Mouse (Mus musculus): Measurements from ENCODE around the gene Nol3. TPM values are rescaled to one million over a fixed set of nuclear protein-coding genes. Genes with fewer than 3 reads are reported as not detected.
A peak's percentile ranks its signal among the peaks of the same experiment; 100 is the strongest.
"Not testable (repeated sequence)": the region's sequence is repeated elsewhere in the genome, so short reads cannot be mapped to it uniquely, and the experiment has no call there.

Gene Nol3
- polyA plus RNA-seq, 1 experiment = 10.4 TPM

DNA sequence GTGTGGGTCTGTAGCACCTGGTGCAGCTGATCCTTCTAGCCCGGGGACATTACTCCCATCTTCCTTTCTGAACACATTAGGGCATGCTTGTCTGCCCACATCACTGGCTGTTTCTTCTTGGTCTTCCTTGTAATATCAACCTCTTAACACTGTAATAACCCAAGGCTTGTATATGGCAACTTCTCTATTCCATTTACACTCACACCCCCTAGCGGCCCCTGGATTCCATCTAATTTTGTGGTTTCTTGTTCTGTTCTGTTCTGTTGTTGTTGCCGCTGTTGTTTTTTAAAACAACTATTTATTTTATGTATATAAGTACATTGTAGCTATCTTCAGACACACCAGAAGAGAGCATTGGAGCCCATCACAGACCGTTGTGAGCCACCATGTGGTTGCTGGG is 11.0 kb downstream of the Nol3 start:
- Histone ChIP-seq H3K4me3 (replicated peaks; ENCODE audit: insufficient read depth, low read depth, low read length) (no peak overlapping the region), H3K27me3 (ENCODE audit: control insufficient read depth, insufficient read depth, low read length) (no peaks in the 10 kb centered on the region), H3K27ac (ENCODE audit: insufficient read depth, low read length) (no peak overlapping the region), H3K4me1 (ENCODE audit: control insufficient read depth, insufficient read depth, low read length) (peaks cover 11% of the 10 kb centered on the region)
- 81% methylated on average over 4 of the region's 4 CpGs for WGBS
- TF ChIP-seq POLR2A (IDR thresholded peaks at IDR 0.05; ENCODE audit: borderline replicate concordance, insufficient read depth, low read length) (no peak), CTCF (IDR thresholded peaks at IDR 0.05; ENCODE audit: borderline replicate concordance, insufficient read depth, low read depth, low read length) (no peak)
- no peak for DNase-seq

DNA sequence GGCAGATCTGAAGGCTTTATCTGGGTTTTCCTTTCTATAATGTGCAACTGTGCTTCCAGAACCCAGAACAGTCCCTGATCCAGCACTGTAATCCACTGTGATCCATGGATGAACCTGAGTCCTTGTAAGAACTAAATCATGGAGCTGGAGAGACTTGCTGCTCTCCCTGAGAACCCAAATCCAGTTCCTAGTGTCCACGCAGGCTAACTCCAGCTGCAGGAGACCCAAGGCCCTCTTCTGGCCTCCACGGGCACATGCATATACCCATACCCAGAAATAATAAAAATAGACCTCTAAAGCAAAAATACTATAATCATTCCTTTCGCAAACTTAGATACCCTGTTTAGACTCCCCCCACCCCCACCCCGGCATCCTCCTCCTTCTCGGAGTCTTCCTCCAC is 12.3 kb downstream of the Nol3 start:
- WGBS = 73% methylated on average over 5 of the region's 5 CpGs
- no peak for TF ChIP-seq CTCF (IDR thresholded peaks at IDR 0.05; ENCODE audit: borderline replicate concordance, insufficient read depth, low read depth, low read length)
- no peak for TF ChIP-seq POLR2A (IDR thresholded peaks at IDR 0.05; ENCODE audit: borderline replicate concordance, insufficient read depth, low read length)
- Histone ChIP-seq H3K4me1 (ENCODE audit: control insufficient read depth, insufficient read depth, low read length) (peaks cover 17% of the 10 kb centered on the region), H3K27me3 (ENCODE audit: control insufficient read depth, insufficient read depth, low read length) (no peaks in the 10 kb centered on the region), H3K4me3 (replicated peaks; ENCODE audit: insufficient read depth, low read depth, low read length) (no peak overlapping the region), H3K27ac (ENCODE audit: insufficient read depth, low read length) (no peak overlapping the region)
- DNase-seq = no peak

DNA sequence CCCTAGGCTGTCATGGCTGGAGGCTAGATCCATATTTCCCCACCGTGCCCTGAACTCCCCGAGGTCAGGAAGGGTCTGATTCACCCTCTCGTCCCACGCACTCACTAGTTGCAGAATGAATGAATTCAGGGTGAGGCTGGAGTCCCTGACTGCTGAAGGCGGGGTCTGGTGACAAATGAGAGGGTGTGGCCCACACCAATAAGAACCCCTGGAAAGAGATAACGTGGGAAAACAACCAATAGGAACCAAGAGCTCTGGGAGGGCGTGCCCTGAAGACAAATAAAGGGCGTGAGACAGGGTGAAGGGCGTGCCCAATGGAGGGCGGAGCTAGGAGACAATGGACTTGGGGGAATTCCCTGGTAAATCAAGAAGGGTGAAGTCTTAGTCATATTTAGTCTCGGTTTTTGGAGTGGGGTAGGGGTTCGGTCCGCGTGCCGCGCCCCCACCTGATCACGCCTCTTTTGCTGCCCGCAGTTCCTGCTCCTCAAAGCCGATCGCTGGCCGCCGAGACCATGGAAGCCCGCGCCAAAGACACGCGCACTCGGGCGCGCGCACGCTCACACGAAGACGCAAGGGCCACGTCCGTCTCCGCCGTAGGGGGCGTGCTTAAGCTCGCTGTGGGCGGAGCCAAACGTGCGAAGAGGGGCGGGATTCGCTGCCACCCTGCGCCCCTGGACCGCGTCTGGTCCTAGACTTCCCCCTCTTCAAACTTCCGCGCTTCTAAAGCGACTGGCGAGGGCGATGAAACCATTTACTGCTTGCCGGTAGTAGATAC is 13.2 kb downstream of the Nol3 start:
- Histone ChIP-seq H3K4me3 (replicated peaks; ENCODE audit: insufficient read depth, low read depth, low read length) (peak overlapping the region; percentile 69), H3K27ac (ENCODE audit: insufficient read depth, low read length) (peak overlapping the region; percentile 55), H3K4me1 (ENCODE audit: control insufficient read depth, insufficient read depth, low read length) (peaks cover 23% of the 10 kb centered on the region), H3K27me3 (ENCODE audit: control insufficient read depth, insufficient read depth, low read length) (no peaks in the 10 kb centered on the region)
- no peak for TF ChIP-seq CTCF (IDR thresholded peaks at IDR 0.05; ENCODE audit: borderline replicate concordance, insufficient read depth, low read depth, low read length)
- TF ChIP-seq POLR2A (IDR thresholded peaks at IDR 0.05; ENCODE audit: borderline replicate concordance, insufficient read depth, low read length) = peak; percentile 71
- peak; percentile 94 to 97 for DNase-seq
- WGBS = under 1% methylated on average over 53 of the region's 53 CpGs

DNA sequence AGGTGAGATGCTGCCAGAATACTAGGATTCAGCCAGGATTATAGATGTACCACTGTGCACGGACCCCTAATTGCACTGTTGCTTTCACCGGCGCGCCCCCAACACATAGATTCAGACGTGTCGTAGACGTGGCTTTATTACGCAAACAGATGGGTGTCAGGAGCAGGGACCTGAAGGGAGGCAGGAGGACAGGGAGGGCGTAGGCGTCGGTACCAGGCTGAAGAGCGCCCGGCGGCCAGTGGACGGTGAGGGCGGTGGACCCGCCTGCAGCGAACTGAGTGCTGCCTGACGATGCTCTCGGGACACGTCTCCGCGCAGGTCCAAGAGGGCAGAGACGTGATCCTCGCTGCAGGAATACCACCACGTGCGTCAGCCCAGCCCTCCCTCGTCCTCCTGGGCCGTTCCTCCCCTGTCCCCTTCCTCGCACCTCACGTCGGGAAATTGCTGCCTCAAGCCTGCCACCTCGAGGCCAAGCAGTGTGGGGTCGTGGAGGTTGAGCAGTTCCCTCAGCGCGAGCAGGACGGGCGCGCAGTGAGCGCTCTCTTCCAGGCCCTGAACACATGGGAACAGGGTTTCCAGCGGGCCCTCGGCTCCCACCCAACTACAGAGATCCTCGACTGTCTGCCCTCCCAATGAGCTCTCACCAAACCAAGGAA is 14.0 kb downstream of the Nol3 start, which contains the start of gene 4931428F04Rik:
Gene 4931428F04Rik, minus strand, starts transcription at position 60 of the 656 bp plus-strand sequence.
- no peaks in the 10 kb centered on the region for H3K27me3 ChIP-seq (ENCODE audit: control insufficient read depth, insufficient read depth, low read length)
- 1% methylated on average over 43 of the region's 43 CpGs for WGBS
- H3K4me1 ChIP-seq (ENCODE audit: control insufficient read depth, insufficient read depth, low read length) = peaks cover 24% of the 10 kb centered on the region
- peak within 1 kb of the TSS; percentile 69 for H3K4me3 ChIP-seq (replicated peaks; ENCODE audit: insufficient read depth, low read depth, low read length)
- peak; percentile 60; the same call in 1 of the 2 replicates for TF ChIP-seq CTCF (IDR thresholded peaks at IDR 0.05; ENCODE audit: borderline replicate concordance, insufficient read depth, low read depth, low read length)
- TF ChIP-seq POLR2A (IDR thresholded peaks at IDR 0.05; ENCODE audit: borderline replicate concordance, insufficient read depth, low read length) = no peak
- DNase-seq = peak; percentile 73 to 76
- peak within 1 kb of the TSS; percentile 55 for H3K27ac ChIP-seq (ENCODE audit: insufficient read depth, low read length)

DNA sequence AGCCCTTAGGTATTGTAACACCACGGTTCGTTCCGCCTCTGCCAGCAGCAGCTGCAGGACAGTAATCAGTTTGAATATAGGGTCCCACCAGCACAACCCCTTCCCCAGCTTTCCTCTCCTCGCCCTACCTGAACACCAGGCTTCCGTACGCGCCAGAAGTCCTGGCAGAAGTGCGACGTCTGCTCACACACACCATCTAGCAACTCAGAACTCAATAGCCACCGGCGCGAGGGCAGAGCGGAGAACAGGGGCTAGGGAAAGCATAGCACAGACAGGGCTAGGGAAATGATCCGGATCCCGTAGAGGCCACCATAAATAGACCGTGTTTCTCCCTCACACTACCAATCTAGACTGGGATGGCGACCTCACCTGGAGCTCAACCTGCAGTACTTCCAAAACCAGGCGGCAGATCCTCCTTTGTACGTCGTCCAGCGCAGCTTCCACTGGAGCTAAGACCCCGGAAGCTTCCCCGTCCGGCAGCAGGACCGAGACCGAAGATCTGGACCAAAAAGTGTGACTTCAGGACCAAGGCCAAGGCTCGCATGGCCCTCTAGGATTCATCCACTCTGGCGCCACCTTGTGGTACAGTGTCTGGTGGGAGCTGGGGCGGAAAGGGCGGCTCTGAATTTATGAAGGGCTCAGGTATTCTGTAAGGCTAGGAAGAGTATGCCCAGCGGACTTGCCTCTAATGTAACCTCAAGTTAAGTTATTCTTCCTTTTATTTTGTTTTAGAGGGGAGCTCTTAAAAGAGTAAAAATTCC is 14.8 kb downstream of the Nol3 start:
- 8% methylated on average over 31 of the region's 31 CpGs for WGBS
- H3K4me1 ChIP-seq (ENCODE audit: control insufficient read depth, insufficient read depth, low read length) = peaks cover 31% of the 10 kb centered on the region
- peak; percentile 85 to 90 for DNase-seq
- H3K4me3 ChIP-seq (replicated peaks; ENCODE audit: insufficient read depth, low read depth, low read length) = peak overlapping the region; percentile 69
- H3K27ac ChIP-seq (ENCODE audit: insufficient read depth, low read length) = no peak overlapping the region
- TF ChIP-seq CTCF (IDR thresholded peaks at IDR 0.05; ENCODE audit: borderline replicate concordance, insufficient read depth, low read depth, low read length) = peak; percentile 81
- TF ChIP-seq POLR2A (IDR thresholded peaks at IDR 0.05; ENCODE audit: borderline replicate concordance, insufficient read depth, low read length) = no peak
- H3K27me3 ChIP-seq (ENCODE audit: control insufficient read depth, insufficient read depth, low read length) = no peaks in the 10 kb centered on the region

DNA sequence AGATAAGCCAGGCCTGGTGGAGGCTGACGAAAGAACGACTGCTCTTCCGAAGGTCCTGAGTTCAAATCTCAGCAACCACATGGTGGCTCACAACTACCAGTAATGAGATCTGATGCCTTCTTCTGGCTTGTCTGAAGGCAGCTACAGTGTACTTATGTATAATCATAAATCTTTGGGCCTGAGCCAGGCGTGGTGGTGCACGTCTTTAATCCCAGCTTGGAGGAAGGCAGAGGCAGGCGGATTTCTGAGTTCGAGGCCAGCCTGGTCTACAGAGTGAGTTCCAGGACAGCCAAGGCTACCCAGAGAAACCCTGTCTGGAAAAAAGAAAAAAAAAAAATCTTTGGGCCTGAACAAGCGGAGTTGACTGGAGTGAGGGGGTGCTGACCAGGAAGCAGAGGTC is 15.4 kb downstream of the Nol3 start:
- peaks cover 34% of the 10 kb centered on the region for H3K4me1 ChIP-seq (ENCODE audit: control insufficient read depth, insufficient read depth, low read length)
- H3K4me3 ChIP-seq (replicated peaks; ENCODE audit: insufficient read depth, low read depth, low read length); DNase-seq; H3K27me3 ChIP-seq (ENCODE audit: control insufficient read depth, insufficient read depth, low read length); H3K27ac ChIP-seq (ENCODE audit: insufficient read depth, low read length): not testable (repeated sequence)
- WGBS = 76% methylated on average over 8 of the region's 8 CpGs

DNA sequence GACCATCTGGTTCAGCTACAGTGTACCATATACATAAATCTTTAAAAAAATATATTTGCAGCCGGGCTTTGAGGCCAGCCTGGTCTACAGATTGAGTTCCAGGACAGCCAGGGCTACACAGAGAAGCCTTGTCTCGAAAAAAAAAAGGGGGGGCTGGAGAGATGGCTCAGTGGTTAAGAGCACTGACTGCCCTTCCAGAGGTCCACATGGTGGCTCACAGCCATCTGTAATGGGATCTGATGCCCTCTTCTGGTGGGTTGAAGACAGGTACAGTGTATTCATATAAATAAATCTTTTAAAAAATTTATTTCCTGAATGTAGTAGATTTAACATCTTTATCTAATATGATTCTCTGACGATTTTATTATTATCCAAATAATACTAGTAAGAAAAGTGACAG is 15.9 kb downstream of the Nol3 start:
- H3K4me1 ChIP-seq (ENCODE audit: control insufficient read depth, insufficient read depth, low read length) = peaks cover 34% of the 10 kb centered on the region
- DNase-seq; H3K4me3 ChIP-seq (replicated peaks; ENCODE audit: insufficient read depth, low read depth, low read length); H3K27me3 ChIP-seq (ENCODE audit: control insufficient read depth, insufficient read depth, low read length); H3K27ac ChIP-seq (ENCODE audit: insufficient read depth, low read length): not testable (repeated sequence)
- WGBS = 70% methylated on average over 3 of the region's 3 CpGs

Data from cerebellum, adult 2 months (tissue).